Mouse (Mus musculus): ENCODE results near the gene Gatad2a. TPM values are rescaled to one million over a fixed set of nuclear protein-coding genes. Genes with fewer than 3 reads are reported as not detected.
"Not testable (repeated sequence)": the region's sequence is repeated elsewhere in the genome, so short reads cannot be mapped to it uniquely, and the experiment has no call there.

Gene Gatad2a
- total RNA-seq (2021), result 10 to 100 TPM; 32.5 to 37.3 TPM
- long read RNA-seq, transcript Gatad2a-202 (13 exons, 3,363 nt), result major isoform, 9 of 57 reads
- long read RNA-seq, partial matches to known transcripts, result 8 of 57 reads
- long read RNA-seq, other reads (novel, unspliced or antisense), result 36 of 57 reads

DNA sequence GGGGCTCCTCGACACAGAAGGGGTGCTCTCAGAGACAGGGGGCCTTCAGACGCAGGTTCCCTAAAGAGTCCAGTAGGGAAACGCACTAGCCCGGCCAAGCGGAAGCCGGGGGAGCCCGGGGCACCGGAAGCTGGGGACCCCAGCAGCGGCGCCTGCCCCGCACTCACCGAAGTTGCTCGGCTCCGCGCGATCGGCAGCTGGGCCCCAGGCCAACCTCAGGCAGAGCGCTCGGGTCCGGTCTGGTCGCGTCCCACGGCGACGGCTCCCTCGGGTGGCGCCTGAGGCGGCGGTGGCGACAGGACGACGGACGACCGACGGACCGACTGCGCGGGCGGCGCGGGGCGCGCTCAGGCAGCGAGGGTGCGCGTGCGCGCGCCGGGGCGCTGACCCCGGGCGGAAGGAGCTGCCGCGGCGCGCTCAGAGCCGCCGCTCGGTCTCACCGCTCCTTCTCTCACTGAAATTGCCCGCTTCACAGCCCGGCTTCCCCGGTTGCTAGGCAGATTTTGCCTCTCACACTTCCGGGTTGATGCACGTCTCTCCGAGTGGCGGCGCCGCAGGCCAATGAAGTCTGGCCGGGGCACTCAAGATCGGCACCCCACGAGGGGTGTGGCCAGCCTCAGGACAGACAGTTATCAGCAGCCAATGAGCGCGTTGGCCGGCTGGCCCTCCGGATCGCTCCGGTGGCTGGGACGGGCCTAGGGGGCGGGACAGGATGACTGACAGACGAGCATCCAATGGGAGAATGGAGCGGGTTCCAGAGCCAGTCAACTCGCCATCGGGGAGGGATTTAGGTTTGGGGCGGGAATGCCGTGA lies at the start of gene Gatad2a:
TSS of gene Gatad2a (minus strand) at position 609 of the 813 bp plus-strand sequence.
- DNase-seq (ENCODE audit: low spot score in 2 of 2), result peak; percentile 100

DNA sequence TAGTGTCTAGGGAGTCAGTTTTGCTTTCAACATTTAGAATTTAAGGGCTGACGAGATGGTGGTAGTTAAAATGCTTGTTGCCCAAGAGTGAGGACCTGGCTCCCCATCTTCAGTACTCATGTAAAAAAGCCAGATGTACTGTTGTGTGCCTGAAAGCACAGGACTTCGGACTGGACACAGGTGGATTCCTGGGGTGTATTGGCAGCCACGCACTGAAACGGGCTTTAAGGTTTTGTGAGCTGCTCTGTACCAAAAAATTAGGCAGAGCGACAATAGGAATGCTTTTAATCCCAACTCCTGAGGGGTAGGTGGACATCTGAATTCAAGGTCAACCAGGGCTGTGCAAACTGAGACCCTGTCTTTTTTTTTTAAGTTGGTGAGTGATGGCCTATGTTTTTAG lies 47.8 kb upstream of the Gatad2a start:
- DNase-seq (ENCODE audit: low spot score in 2 of 2), result no peak

DNA sequence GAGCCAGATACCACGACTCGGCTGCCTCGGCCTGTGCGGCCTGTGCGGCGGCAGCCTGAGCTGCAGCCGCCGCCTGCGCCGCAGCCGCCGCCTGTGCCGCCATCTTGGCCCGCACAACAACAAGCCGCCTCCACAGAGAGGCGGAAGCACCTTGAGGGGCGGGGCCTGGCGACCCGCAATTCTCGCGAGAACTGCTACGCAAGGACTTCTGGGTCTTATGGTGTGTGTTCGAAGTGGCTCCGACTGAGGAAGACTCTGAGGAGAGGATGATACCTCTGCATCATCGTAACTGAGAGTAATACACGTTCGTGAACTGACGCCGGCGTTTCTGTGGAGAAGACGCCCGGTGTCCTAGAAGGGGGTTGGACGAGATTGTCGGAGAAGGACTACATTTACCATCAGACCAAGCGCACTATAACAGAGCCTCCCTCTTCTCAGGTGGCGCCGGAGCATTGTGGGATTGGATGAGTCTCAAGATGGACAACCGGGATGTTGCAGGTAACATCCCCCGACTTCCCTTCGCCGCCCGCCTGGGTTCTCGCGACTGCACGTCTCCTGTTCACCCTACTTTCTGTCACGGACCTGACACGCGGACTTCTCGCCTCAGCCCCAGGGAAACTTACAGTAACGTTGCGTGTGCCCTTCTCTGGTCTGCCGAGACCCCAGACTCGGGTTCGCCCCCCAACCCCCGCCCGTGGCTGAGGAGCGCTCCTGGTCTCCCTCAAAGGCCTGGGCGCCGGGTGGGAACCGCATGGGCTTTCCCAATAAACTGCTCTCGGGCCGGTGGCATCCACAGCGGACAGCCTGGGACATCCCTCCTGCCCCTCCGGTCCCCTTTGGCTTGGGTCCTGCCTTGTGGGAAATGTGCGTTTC lies 46.6 kb upstream of the Gatad2a start, which contains the start of the genes Mau2 and Sugp1:
TSS of gene Mau2 (minus strand) at position 152 of the 873 bp plus-strand sequence.
TSS of gene Sugp1 (plus strand) at position 231 of the 873 bp plus-strand sequence.
- DNase-seq (ENCODE audit: low spot score in 2 of 2), result peak; percentile 94 to 97

DNA sequence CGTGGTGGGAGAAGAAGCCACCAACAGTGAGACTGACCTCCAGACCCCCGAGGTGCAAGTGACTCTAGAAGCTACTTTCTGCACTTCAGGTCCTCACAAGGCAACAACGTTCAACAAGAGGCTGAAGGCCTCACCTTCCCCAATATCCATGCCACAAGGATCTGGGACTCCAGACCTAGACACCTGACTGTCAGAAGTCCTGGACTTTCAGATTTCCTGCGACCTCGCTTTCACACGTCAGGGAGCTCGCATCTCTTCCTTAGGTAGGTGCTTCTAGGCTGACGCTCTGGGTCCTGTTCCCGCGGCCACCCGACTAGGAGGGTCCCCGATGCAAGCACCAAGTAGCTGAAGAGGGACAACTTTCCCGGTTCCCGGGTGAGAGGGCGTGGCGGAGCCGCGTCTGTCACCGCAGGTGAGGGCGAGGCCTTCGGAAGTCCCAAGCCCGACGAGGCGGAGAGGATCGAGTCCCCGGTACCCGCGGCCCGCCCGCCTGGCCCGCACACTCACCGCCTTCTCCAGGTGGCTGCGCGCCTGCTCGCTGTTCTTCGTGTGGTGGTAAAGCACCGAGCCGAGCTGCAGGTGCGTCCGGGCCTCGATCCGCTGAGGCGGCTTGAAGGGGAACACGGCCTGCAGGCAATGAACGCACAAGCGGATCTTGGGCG lies 45.8 kb upstream of the Gatad2a start:
- no peak for DNase-seq (ENCODE audit: low spot score in 2 of 2)

DNA sequence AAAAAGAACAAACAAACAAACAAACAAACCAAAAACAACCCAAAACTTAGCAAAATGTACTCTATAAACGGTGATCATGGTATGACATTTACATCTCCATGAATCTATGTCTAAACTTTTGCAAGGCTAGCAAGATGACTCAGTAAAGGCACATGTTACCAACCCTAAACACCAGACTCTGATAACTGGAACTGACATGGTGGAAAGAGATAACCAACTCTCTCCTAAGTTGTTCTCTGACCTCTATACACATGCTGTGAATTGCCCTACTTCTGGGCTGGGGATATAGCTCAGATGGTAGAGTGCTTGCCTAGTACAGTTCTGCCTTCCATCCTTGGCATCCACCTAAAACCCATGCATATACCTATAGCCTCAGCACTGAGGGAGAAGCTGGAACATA lies 41.8 kb upstream of the Gatad2a start:
- no peak for DNase-seq (ENCODE audit: low spot score in 2 of 2)

DNA sequence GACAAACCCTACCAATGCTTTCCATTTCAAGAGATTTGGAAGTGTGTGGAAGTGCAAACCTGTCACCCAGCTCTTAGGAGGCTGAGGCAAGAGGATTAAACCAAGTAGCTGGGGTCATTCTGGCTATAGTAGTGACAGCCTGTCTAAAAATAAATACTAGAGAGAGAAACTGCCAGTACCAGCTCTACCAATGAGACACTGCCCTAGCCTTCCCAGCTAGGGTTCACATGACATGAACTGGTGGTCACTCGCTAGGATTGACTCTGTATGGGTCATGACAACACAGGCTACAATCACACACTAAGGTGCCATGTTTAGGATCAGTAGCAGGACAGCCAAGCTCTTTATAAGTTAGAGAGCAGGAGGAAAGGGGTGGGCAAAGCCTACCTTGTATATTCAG lies 34.1 kb upstream of the Gatad2a start:
- DNase-seq (ENCODE audit: low spot score in 2 of 2), result no peak

DNA sequence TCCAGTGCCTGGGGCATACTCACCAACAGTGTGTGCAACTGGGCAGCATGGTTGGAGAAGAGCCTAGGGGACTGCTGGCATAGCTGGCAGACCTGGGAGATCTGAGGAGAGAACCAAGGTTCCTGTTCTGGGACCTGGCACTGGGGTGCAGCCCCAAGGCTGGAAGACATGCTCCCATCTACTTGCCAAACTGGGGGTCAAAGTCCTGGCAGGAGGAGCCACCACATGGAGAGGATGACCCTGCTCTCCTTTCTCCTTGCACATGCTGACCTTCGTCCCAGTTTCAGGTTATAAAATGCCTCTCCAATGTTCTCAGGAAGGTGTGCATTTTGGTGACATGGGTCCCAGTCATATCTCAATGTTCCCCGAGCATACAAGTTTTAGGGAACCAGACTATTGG lies 30.0 kb upstream of the Gatad2a start:
- DNase-seq (ENCODE audit: low spot score in 2 of 2), result no peak

DNA sequence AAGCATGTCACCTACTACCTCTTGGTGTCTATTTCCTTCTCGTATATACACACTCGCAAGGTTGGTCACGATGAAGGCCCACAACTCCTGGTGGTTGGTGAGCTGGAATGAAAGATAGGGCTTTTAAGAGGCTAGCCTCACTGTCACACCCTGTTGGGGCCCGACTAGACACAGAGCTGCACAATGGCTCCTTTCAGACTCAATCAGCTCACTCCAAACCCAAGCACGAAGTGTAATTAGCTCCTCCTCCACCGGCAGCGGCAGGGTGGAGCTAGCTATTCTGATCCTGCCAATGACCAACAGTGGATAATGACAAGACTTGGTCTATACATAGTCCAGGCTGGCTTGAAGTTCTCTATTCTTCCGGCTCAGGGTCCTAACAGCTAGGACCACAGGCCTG lies 27.4 kb upstream of the Gatad2a start:
- peak in 1 of 2 experiments; percentile 30 for DNase-seq (ENCODE audit: low spot score in 2 of 2)

DNA sequence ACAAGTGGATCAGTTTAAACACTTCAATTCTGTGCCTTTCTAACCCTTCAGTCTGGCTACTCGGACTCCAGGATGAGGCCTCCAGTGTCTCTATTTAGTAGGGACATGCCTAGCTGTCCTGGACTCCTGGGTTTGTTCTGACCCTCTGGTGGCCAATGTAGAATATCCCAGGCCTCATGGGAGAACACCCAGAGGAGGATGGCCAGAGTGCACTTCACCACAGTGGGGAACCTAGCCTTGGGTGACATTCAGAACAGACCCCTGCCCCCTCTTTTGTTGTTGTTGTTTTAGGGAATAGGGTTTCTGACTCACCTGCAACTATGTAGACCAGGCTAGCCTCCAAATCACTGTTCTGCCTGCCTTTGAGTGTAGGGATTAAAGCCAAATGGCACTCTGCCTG lies 18.8 kb upstream of the Gatad2a start:
- no peak for DNase-seq (ENCODE audit: low spot score in 2 of 2)

DNA sequence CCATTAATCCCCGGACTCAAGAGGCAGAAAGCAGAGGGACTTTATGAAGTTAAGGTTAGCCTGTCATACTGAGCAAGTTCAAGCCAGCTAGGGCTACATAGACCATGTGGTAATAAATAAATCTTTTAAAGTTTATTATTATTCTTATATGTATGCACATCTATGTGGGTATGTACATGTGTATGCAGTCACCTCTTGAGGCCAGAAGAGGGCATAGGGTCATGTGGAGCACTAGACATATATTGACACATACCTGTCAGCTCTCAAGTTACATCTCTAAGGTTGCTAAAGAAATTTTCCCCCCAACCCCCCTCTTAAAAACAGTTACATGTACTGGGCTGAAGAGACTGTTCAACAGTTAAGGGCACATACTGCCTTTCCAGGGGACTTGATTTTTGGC lies 16.6 kb upstream of the Gatad2a start:
- DNase-seq (ENCODE audit: low spot score in 2 of 2), result no peak

DNA sequence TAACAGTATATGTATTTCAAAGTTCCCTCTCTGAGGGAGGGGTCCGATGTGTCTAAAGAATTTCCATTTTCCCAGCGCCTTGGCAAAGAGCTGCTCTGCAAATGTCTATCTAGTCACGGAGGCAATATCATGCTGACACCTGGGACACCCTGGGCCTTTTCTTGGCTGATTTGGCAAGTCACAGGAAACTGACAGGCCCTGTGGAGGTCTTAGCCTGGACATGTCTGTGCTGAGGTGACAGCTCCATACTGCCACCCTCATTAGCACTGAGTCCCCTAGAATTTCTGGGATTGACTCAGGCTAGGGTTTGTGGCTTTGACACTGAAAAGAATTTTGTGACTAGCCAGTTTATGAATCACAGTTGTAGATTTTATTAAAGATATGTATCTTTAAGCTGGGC lies 16.2 kb upstream of the Gatad2a start:
- DNase-seq (ENCODE audit: low spot score in 2 of 2), result no peak

DNA sequence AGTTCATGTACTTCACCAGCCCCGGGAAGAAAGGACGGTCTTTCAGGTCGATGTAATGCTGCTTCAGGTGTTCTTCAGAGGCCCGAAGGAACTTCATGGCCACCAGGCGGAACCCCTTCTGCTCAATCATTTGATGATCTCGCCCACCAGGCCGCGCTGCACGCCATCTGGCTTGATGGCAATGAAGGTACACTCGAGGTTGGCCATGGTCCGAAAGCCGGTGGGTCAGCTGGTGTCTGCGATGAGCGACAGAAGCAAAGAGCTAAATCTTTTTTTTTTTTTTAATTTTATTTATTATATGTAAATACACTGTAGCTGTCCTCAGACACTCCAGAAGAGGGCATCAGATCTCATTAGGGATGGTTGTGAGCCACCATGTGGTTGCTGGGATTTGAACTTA lies 14.6 kb upstream of the Gatad2a start:
- DNase-seq (ENCODE audit: low spot score in 2 of 2), result not testable (repeated sequence)

DNA sequence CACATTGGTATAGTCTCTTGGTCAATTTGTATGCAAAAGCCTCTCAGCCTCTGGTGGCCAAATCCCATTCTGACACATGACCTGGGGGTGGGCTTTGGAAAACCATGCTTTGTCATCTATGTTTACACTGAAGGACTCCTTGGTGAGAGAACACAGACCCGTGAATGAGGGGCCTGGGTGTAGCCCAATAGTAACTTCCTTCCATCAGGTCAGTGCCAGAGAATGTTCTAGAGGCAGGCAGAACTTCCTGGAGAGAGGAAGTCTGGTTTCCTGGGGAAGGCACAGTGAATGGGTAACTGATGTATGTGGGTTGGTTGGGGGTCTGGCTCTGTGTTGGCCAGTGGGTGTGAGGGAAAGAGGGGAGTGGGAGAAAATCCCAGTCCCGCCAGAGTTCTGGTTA lies 9.0 kb upstream of the Gatad2a start:
- no peak for DNase-seq (ENCODE audit: low spot score in 2 of 2)

DNA sequence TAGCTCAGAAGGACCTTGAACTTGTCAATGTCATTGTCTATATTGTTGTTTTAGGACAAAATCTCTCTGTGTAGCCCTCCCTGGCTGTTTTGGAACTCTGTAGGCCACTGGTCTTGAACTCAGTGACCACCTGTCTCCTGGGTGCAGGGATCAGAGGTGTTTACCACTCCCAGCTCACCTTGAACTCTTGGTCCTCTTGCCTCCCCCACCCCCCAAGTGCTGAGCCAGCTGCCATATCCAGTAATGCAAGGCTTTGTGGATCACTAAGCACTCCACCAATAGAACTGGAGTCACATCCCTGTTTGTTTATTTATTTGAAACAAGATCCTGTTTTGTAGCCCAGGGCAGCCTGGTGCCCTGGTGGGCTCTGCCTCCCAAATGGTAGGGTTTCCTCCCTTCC lies 8.2 kb upstream of the Gatad2a start:
- no peak for DNase-seq (ENCODE audit: low spot score in 2 of 2)

DNA sequence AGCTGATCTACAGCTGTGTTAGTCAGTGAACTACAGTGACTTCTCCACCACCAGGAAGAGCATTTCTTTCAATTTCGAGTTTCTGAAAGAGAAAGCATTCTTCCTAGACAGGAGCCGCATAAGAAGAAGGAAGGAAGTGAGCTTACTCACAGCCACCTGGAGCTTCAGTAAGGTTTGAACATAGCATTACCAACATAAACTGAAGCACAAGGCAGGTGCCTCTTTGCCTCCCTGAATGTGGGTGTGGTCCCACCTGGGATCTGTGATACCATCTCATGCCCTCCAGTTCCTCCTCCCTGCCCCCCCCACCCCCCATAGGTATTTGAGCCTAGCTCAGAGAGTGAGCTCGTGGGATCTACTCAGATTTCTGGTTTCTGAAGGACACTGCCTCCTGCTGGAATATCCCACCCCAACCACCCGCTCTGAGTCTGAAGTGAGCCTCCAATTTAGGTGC lies 7.0 kb upstream of the Gatad2a start:
- DNase-seq (ENCODE audit: low spot score in 2 of 2), result no peak

DNA sequence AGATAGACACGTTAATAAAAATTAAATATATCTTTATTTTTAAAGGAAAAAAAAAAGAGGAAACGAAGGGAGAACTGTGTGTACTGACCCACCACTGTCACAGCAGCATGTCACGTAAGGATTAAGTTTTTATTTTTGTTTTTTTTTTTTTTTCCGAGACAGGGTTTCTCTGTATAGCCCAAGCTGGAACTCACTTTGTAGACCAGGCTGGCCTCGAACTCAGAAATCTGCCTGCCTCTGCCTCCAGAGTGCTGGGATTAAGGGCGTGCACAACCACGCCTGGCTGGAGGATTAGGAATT lies 5.7 kb upstream of the Gatad2a start:
- DNase-seq (ENCODE audit: low spot score in 2 of 2), result not testable (repeated sequence)

DNA sequence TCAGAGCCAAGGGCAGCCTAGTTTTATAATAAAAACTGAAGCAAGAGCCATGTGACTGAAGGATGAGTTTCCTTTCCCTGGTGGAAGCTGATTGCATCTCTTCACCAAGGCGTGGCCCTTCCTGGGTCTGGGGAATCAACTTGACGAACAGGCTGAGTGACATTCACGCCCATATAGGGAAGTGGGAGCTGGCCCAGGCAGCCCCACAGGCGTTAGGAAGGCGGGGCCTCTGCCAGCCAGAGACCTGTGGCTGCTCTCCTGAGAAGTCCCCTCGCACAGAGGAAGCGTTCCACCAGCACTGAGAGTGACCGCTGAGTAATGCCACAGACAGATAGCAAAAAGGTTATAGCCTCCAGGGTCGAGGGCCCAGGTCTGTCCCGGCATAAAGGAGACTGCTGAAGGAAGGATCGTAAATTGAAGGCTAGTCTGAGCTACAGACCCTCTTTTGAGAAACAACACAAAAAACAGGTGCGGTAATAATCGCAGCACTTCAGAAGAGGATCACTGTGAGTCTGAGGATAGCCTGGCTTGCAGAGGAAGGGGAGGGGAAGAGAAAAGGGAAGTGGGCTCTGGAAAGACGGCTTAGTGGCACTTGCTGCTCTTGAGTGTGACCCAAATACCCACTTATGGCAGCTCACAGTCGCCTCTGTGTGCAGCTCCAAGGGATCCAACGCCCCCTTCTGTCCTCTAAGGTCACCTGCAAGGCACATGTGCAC lies 5.2 kb upstream of the Gatad2a start:
- DNase-seq (ENCODE audit: low spot score in 2 of 2), result peak in 1 of 2 experiments; percentile 50

DNA sequence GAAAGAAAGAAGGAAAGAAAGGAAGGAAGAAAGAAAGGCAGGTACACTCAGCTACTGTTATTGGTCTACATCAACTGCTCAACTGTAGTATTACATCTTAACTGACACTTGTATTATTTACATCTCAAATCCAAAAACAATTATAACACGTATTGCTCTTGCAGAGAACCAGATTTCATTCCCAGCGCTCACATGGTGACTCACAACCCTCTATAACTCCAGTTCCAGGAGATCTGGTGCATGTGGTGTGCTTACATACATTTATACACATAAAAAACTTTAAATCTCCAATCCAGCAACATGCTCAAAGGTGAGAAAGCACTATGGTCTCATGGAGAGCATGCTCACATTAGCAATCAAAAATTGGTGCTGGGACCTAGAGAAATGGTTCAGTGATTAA lies 4.0 kb upstream of the Gatad2a start:
- no peak for DNase-seq (ENCODE audit: low spot score in 2 of 2)

DNA sequence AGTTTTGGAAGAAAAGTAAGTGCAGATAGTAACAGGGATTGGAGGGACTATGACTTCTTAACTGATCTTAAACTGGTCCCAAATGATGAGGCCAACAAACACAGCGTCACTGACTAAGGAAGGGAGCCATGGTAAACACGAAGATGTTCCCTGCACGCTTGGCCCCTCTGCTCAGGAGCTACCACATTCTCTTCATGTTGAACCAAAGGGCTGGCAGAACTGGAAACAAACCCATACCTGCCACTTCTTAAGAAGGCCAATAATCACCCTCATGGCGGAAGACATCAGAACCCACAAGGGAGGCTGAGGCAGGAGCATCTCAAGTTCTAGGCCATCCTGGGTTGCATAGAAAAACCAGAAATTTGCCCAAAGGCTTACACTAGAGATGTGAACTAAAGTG lies 3.1 kb upstream of the Gatad2a start:
- no peak for DNase-seq (ENCODE audit: low spot score in 2 of 2)

DNA sequence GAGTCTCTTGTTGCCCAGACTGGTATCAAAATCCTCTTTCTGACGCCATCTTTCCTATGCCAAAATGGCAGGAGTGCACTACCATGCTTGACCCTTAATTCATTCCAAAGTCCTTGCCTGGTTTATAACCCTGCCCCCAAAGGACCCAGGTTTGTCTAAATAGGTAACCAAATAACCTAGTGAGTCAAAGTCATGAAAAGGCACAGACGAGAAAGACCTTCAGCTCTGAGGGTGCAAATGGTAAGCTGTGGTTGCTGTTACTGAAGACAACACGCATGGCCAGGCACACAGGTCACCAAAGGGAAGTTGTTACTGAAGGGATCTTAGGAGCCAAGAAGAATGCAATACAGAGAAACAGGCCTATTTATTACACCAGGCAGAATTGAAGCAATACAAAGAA lies 2.5 kb upstream of the Gatad2a start:
- DNase-seq (ENCODE audit: low spot score in 2 of 2), result no peak
